Mouse (Mus musculus): ENCODE measurements around the gene Timd2. TPM values are rescaled to one million over a fixed set of nuclear protein-coding genes. Genes with fewer than 3 reads are reported as not detected.
"Not testable (repeated sequence)": the region's sequence is repeated elsewhere in the genome, so short reads cannot be mapped to it uniquely, and the experiment has no call there.

The Timd2 gene
- polyA plus RNA-seq (2016; fragmentation: Nextera tagmentation; extraction: Ambion mirVana): not detected in 2 replicates

- ATAC-seq (ENCODE audit: insufficient number of reproducible peaks, insufficient read depth, low FRiP score, low TSS enrichment, low read depth): no peak
- no peak within 1 kb of the TSS for H3K4me3 ChIP-seq (replicated peaks)
- no peak within 1 kb of the TSS for H3K27ac ChIP-seq
- no peaks in the 10 kb centered on the region for H3K27me3 ChIP-seq
- H3K36me3 ChIP-seq: no peaks in the 10 kb centered on the region
- H3K9ac ChIP-seq (replicated peaks): no peak within 1 kb of the TSS
- 82% methylated on average over 6 of the region's 6 CpGs for WGBS
- H3K4me2 ChIP-seq: no peak within 1 kb of the TSS
- H3K4me1 ChIP-seq (replicated peaks): no peaks in the 10 kb centered on the region
- H3K9me3 ChIP-seq: no peaks in the 10 kb centered on the region
Observed at GRCm38 (mm10) chr11:46706664-46707356, at the start of gene Timd2. Gene Timd2 (minus strand): TSS chr11:46707061.

GRCm38 (mm10) chr11:46755714-46756113, 48.9 kb upstream of the Timd2 start:
- not testable (repeated sequence) for H3K4me2 ChIP-seq; H3K27me3 ChIP-seq; H3K9ac ChIP-seq (replicated peaks); H3K9me3 ChIP-seq; H3K36me3 ChIP-seq; H3K4me1 ChIP-seq (replicated peaks); H3K27ac ChIP-seq; H3K4me3 ChIP-seq (replicated peaks); ATAC-seq (ENCODE audit: insufficient number of reproducible peaks, insufficient read depth, low FRiP score, low TSS enrichment, low read depth)
- WGBS: 87% methylated on average over 6 of the region's 6 CpGs

GRCm38 (mm10) chr11:46754669-46755068, 47.8 kb upstream of the Timd2 start:
- Histone ChIP-seq H3K36me3 (no peaks in the 10 kb centered on the region), H3K4me2 (no peak overlapping the region)
- ATAC-seq (ENCODE audit: insufficient number of reproducible peaks, insufficient read depth, low FRiP score, low TSS enrichment, low read depth): no peak

DNA sequence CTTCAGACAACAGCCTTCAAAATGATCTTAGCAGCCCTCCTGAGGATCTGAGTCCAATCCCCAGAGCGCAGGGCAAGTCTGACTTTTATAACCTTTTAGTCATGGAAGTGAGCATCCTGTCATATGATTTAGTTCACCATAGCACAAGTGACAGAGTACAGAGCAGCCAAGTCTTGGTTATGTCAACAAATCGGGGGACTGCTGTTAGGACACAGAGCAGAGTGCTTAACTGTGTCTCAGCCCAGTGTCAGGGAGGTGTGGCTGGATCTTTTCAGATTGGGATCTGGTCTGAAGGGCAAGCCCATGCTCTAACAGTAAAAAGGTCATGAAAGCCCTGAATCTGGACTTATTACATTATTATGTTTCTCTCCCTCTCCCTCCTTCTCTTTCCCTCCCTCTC, 46.8 kb upstream of the Timd2 start:
- Histone ChIP-seq H3K4me3 (replicated peaks) (no peak overlapping the region), H3K4me1 (replicated peaks) (no peaks in the 10 kb centered on the region), H3K36me3 (no peaks in the 10 kb centered on the region), H3K27me3 (no peaks in the 10 kb centered on the region), H3K9me3 (no peaks in the 10 kb centered on the region), H3K27ac (no peak overlapping the region), H3K4me2 (no peak overlapping the region), H3K9ac (replicated peaks) (no peak overlapping the region)
- no peak for ATAC-seq (ENCODE audit: insufficient number of reproducible peaks, insufficient read depth, low FRiP score, low TSS enrichment, low read depth)
- WGBS: 45% methylated on average over 2 of the region's 2 CpGs

More at GRCm38 (mm10) chr11:46754669-46755068, 47.8 kb upstream of the Timd2 start:
- Histone ChIP-seq H3K4me1 (replicated peaks) (no peaks in the 10 kb centered on the region), H3K9me3 (no peaks in the 10 kb centered on the region), H3K9ac (replicated peaks) (no peak overlapping the region), H3K27ac (no peak overlapping the region), H3K4me3 (replicated peaks) (no peak overlapping the region), H3K27me3 (no peaks in the 10 kb centered on the region)
- WGBS: 91% methylated on average over 4 of the region's 4 CpGs

GRCm38 (mm10) chr11:46747996-46748395, 41.1 kb upstream of the Timd2 start:
- Histone ChIP-seq H3K9ac (replicated peaks) (no peak overlapping the region), H3K4me3 (replicated peaks) (no peak overlapping the region), H3K9me3 (no peaks in the 10 kb centered on the region), H3K4me2 (no peak overlapping the region), H3K36me3 (no peaks in the 10 kb centered on the region), H3K4me1 (replicated peaks) (no peaks in the 10 kb centered on the region), H3K27me3 (no peaks in the 10 kb centered on the region), H3K27ac (no peak overlapping the region)
- no peak for ATAC-seq (ENCODE audit: insufficient number of reproducible peaks, insufficient read depth, low FRiP score, low TSS enrichment, low read depth)
- 61% methylated on average over 2 of the region's 2 CpGs for WGBS

DNA sequence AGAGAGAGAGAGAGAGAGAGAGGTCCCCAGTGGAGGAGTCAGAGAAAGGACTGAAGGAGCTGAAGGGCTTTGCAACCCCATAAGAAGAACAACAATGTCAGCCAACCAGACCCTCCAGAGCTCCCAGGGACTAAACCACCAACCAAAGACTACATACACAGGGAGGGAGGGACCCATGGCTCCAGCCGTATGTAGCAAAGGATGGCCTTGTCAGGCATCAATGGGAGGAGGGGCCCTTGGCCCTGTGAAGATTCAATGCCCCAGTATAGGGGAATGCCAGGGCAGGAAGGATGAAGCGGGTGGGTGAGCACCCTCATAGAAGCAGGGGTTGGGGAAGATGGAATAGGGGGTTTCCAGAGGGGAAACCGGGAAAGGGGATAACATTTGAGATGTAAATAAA, 34.9 kb upstream of the Timd2 start:
- 79% methylated on average over 3 of the region's 3 CpGs for WGBS
- Histone ChIP-seq H3K4me3 (replicated peaks) (no peak overlapping the region), H3K27ac (no peak overlapping the region), H3K36me3 (no peaks in the 10 kb centered on the region), H3K27me3 (no peaks in the 10 kb centered on the region), H3K4me1 (replicated peaks) (no peaks in the 10 kb centered on the region), H3K9me3 (no peaks in the 10 kb centered on the region), H3K9ac (replicated peaks) (no peak overlapping the region), H3K4me2 (no peak overlapping the region)
- ATAC-seq (ENCODE audit: insufficient number of reproducible peaks, insufficient read depth, low FRiP score, low TSS enrichment, low read depth): no peak

- Histone ChIP-seq H3K4me1 (replicated peaks) (no peaks in the 10 kb centered on the region), H3K27ac (no peak overlapping the region), H3K36me3 (no peaks in the 10 kb centered on the region), H3K4me2 (no peak overlapping the region), H3K9me3 (no peaks in the 10 kb centered on the region), H3K4me3 (replicated peaks) (no peak overlapping the region), H3K27me3 (no peaks in the 10 kb centered on the region), H3K9ac (replicated peaks) (no peak overlapping the region)
- WGBS: 76% methylated on average over 4 of the region's 4 CpGs
- ATAC-seq (ENCODE audit: insufficient number of reproducible peaks, insufficient read depth, low FRiP score, low TSS enrichment, low read depth): no peak
Observed at GRCm38 (mm10) chr11:46740886-46741285, 34.0 kb upstream of the Timd2 start.

DNA sequence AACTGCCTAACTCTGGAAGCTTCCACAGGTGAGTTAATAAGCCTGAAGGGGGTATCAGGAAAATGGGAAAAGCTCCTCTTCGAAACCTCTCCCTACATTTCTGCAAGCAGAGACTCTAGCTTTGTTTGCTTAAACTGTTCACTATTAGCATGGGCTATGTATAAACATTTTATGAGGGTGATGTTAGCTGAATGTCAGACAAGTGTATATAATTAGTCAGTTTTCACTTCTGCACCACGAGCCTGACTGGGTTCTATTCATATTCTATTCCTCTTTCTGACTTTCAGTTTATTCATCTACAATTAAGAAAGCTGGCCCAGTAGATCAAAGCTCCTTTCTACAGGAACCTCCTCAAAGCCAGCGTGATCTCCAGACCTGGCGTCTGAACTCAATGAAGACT, 32.6 kb upstream of the Timd2 start:
- Histone ChIP-seq H3K9ac (replicated peaks) (no peak overlapping the region), H3K4me2 (no peak overlapping the region), H3K27me3 (no peaks in the 10 kb centered on the region), H3K27ac (no peak overlapping the region), H3K4me1 (replicated peaks) (no peaks in the 10 kb centered on the region), H3K9me3 (no peaks in the 10 kb centered on the region), H3K36me3 (no peaks in the 10 kb centered on the region), H3K4me3 (replicated peaks) (no peak overlapping the region)
- WGBS: 88% methylated on average over 4 of the region's 4 CpGs
- no peak for ATAC-seq (ENCODE audit: insufficient number of reproducible peaks, insufficient read depth, low FRiP score, low TSS enrichment, low read depth)

- H3K9ac ChIP-seq (replicated peaks); H3K27me3 ChIP-seq: not testable (repeated sequence)
- 89% methylated on average over 1 of the region's 1 CpGs for WGBS
Observed at GRCm38 (mm10) chr11:46735076-46735475, 28.2 kb upstream of the Timd2 start, which contains the start of gene Havcr1. Gene Havcr1 (plus strand): TSS chr11:46735080.

GRCm38 (mm10) chr11:46734617-46735016, 27.8 kb upstream of the Timd2 start:
- Histone ChIP-seq H3K36me3 (no peaks in the 10 kb centered on the region), H3K9ac (replicated peaks) (no peak overlapping the region), H3K9me3 (no peaks in the 10 kb centered on the region), H3K4me1 (replicated peaks) (no peaks in the 10 kb centered on the region), H3K4me2 (no peak overlapping the region), H3K4me3 (replicated peaks) (no peak overlapping the region), H3K27me3 (no peaks in the 10 kb centered on the region), H3K27ac (no peak overlapping the region)
- ATAC-seq (ENCODE audit: insufficient number of reproducible peaks, insufficient read depth, low FRiP score, low TSS enrichment, low read depth): no peak
- WGBS: 41% methylated on average over 1 of the region's 1 CpGs

More at GRCm38 (mm10) chr11:46735076-46735475, 28.2 kb upstream of the Timd2 start, which contains the start of gene Havcr1:
- H3K4me2 ChIP-seq; H3K4me3 ChIP-seq (replicated peaks); H3K9me3 ChIP-seq; H3K36me3 ChIP-seq; ATAC-seq (ENCODE audit: insufficient number of reproducible peaks, insufficient read depth, low FRiP score, low TSS enrichment, low read depth); H3K4me1 ChIP-seq (replicated peaks); H3K27ac ChIP-seq: not testable (repeated sequence)

DNA sequence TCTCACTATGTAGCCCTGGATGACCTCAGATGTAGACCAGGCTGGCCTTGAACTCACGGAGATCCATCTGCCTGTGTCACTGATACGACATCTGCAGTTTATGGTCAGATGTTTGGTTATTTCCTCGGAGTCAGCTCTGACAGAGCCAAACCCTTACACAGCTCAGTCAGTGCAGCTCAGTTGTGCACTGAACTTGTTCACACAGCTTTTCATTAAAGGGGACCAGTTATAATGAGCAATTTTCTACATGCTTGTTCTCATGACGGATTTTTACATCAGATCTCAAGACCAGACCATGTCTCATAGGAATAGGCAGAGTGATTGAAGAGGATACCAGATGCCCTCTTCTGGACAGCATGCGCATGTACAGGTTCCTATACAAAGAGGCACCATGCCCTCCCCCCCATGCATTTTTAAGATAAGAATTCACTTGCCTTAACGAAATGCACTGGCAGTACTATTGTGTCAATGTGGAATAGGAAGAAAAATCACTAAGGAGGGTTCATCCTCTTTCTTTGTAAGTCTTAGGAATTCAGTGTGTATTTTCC, 26.5 kb upstream of the Timd2 start:
- Histone ChIP-seq H3K4me3 (replicated peaks) (no peak overlapping the region), H3K27ac (no peak overlapping the region), H3K4me2 (no peak overlapping the region), H3K9me3 (no peaks in the 10 kb centered on the region), H3K9ac (replicated peaks) (no peak overlapping the region), H3K27me3 (no peaks in the 10 kb centered on the region), H3K36me3 (no peaks in the 10 kb centered on the region), H3K4me1 (replicated peaks) (no peaks in the 10 kb centered on the region)
- no peak for ATAC-seq (ENCODE audit: insufficient number of reproducible peaks, insufficient read depth, low FRiP score, low TSS enrichment, low read depth)
- 64% methylated on average over 6 of the region's 6 CpGs for whole genome bisulfite sequencing
